In genomic region chr2:117386981-117387705, GRCm38 (mm10) we compare ENCODE assay signal across 20 mouse cellular contexts. TPM values are rescaled to one million over a fixed set of nuclear protein-coding genes. Genes with fewer than 3 reads are reported as not detected.
DNase-seq lines count a peak whose midpoint lies in the region; ATAC-seq and TF ChIP-seq lines count a peak whose summit lies in the region.
"Had no signal": no experiment of that assay in that cellular context is flagged by ENCODE, and none has a peak within 500 bp of the region (broad histone marks: within the 10 kb centered on the region; RNA-seq: fewer than 3 reads in every experiment).

No protein-coding gene starts in this region.

- peaks cover 15% of the 10 kb centered on the region for H3K4me1 ChIP-seq in olfactory bulb, adult 2 months (ENCODE audit: control insufficient read depth, insufficient read depth, low read length)
- H3K4me1 ChIP-seq in forebrain, embryonic 11.5 days (replicated peaks; ENCODE audit: control insufficient read depth, insufficient read depth, low read length), result no peaks in the 10 kb centered on the region
- H3K4me1 ChIP-seq: liver, embryonic 15.5 days; neural tube, embryonic 12.5 days had no signal

- no peaks in the 10 kb centered on the region for H3K36me3 ChIP-seq in forebrain, embryonic 11.5 days (ENCODE audit: control insufficient read depth, insufficient read depth, low read length)
- H3K36me3 ChIP-seq: embryonic facial prominence, embryonic 15.5 days; forebrain, embryonic 15.5 days; G1E; hindbrain, embryonic 15.5 days; liver, embryonic 15.5 days; neural tube, embryonic 12.5 days had no signal

- no peak for TF ChIP-seq CTCF in olfactory bulb, adult 2 months (IDR thresholded peaks at IDR 0.05; ENCODE audit: insufficient read depth, low read depth, low read length)

- H3K27ac ChIP-seq in olfactory bulb, adult 2 months (ENCODE audit: insufficient read depth, low read depth, low read length), result peak overlapping the region; percentile 87
- H3K27ac ChIP-seq in forebrain, embryonic 11.5 days (ENCODE audit: low read depth, low read length), result no peak overlapping the region
- H3K27ac ChIP-seq: embryonic facial prominence, embryonic 15.5 days; forebrain, embryonic 15.5 days; hindbrain, embryonic 15.5 days; liver, embryonic 15.5 days; neural tube, embryonic 12.5 days had no signal

- H3K27me3 ChIP-seq in forebrain, embryonic 11.5 days (ENCODE audit: control insufficient read depth, insufficient read depth, low read length), result no peaks in the 10 kb centered on the region
- H3K27me3 ChIP-seq: embryonic facial prominence, embryonic 15.5 days; forebrain, embryonic 15.5 days; hindbrain, embryonic 15.5 days; liver, embryonic 15.5 days; neural tube, embryonic 12.5 days had no signal

- 42% methylated on average over 12 of the region's 12 CpGs for WGBS in olfactory bulb, adult 2 months
- 86% methylated on average over 12 of the region's 12 CpGs for whole genome bisulfite sequencing in forebrain, embryonic 11.5 days

- H3K9me3 ChIP-seq in forebrain, embryonic 11.5 days (ENCODE audit: control insufficient read depth, low read length), result no peaks in the 10 kb centered on the region
- H3K9me3 ChIP-seq: embryonic facial prominence, embryonic 15.5 days; forebrain, embryonic 15.5 days; G1E; hindbrain, embryonic 15.5 days; liver, embryonic 15.5 days; neural tube, embryonic 12.5 days had no signal

- H3K4me3 ChIP-seq in olfactory bulb, adult 2 months (ENCODE audit: insufficient read depth, low read depth, low read length), result no peak overlapping the region
- H3K4me3 ChIP-seq in forebrain, embryonic 11.5 days (ENCODE audit: low read depth, low read length), result no peak overlapping the region
- H3K4me3 ChIP-seq: embryonic facial prominence, embryonic 15.5 days; forebrain, embryonic 15.5 days; hindbrain, embryonic 15.5 days; liver, embryonic 15.5 days; neural tube, embryonic 12.5 days had no signal

- no peak for ATAC-seq in forebrain, embryonic 11.5 days (replicated peaks; ENCODE audit: low FRiP score)
- ATAC-seq: forebrain, embryonic 15.5 days; intestine, postnatal 0 days had no signal

- no peak for TF ChIP-seq POLR2A in olfactory bulb, adult 2 months (IDR thresholded peaks at IDR 0.05; ENCODE audit: insufficient read depth, low read depth, low read length)

- H3K9ac ChIP-seq in forebrain, embryonic 11.5 days (ENCODE audit: low read length), result no peak overlapping the region
- H3K9ac ChIP-seq: embryonic facial prominence, embryonic 15.5 days; forebrain, embryonic 15.5 days; hindbrain, embryonic 15.5 days; liver, embryonic 15.5 days; neural tube, embryonic 12.5 days had no signal

- H3K4me2 ChIP-seq in forebrain, embryonic 11.5 days (ENCODE audit: low read depth, low read length, severe bottlenecking), result no peak overlapping the region
- H3K4me2 ChIP-seq: embryonic facial prominence, embryonic 15.5 days; forebrain, embryonic 15.5 days; hindbrain, embryonic 15.5 days; liver, embryonic 15.5 days; neural tube, embryonic 12.5 days had no signal

- peak; percentile 91 for DNase-seq in brain, adult 2 months (ENCODE audit: low read depth, low spot score)
- DNase-seq in frontal cortex, postnatal 25 days (ENCODE audit: low spot score in 2 of 2), result peak; percentile 25 to 54
- DNase-seq in layer of hippocampus, postnatal 14 days (ENCODE audit: low spot score in 2 of 2), result peak; percentile 45 to 60
- DNase-seq in forebrain, embryonic 11.5 days (ENCODE audit: low spot score), result no peak
- no peak for DNase-seq in thymus, postnatal 25 days
- DNase-seq in adrenal gland, postnatal 4 days (ENCODE audit: low spot score in 2 of 2), result no peak
- DNase-seq: adrenal gland, adult 2 months; cerebellum, adult 2 months; heart, postnatal 10 days; kidney, postnatal 10 days; lung, postnatal 10 days; retina, postnatal 1 day had no signal

RNA-seq across cellular contexts. Expression of gene Rasgrp1, which starts 44.3 kb away (rescaled TPM):
- 100 to 1,000 TPM; 336 to 339 TPM for total RNA-seq in layer of hippocampus, postnatal 14 days (2021)
- polyA plus RNA-seq in olfactory bulb, adult 2 months (2012; ENCODE audit: insufficient read depth, insufficient read length, low replicate concordance, missing spikeins), result 241 and 242 TPM in 2 replicates
- 11.7 and 12.2 TPM in 2 replicates for polyA plus RNA-seq in forebrain, embryonic 11.5 days (2014; fragmentation: Nextera tagmentation; extraction: Ambion mirVana)
- 1 to 10 TPM; 1.4 to 1.7 TPM for total RNA-seq in adrenal gland, postnatal 4 days (2021)
- polyA plus RNA-seq: G1E had no signal

Comparison
In these comparisons a context has a peak if more than half of its experiments do, and no peak if none do; other contexts are left out.
1. DNase-seq: peak in brain, adult 2 months (single experiment), frontal cortex, postnatal 25 days (2 of 2) and layer of hippocampus, postnatal 14 days (2 of 2); none in forebrain, embryonic 11.5 days (single experiment), thymus, postnatal 25 days (single experiment) and adrenal gland, postnatal 4 days (0 of 2).
2. RNA of gene Rasgrp1, which starts 44.3 kb away (total RNA-seq): 336 to 339 TPM in layer of hippocampus, postnatal 14 days; 1.4 to 1.7 TPM in adrenal gland, postnatal 4 days; every median in the first group is over 100 times any median in the second.